Mouse (Mus musculus) CD4-positive naive resting alpha-beta T cell, adult 57 days (primary cell): ENCODE data around the gene Krtap4-16. TPM values are rescaled to one million over a fixed set of nuclear protein-coding genes. Genes with fewer than 3 reads are reported as not detected.

Source experiments
- total RNA-seq: library from RNA; stranded (reverse); gene quantifications from one replicate; pipeline ENCODE4 v1.2.4, GENCODE M21; 2023

Krtap4-16 gene
- not detected for total RNA-seq

DNA sequence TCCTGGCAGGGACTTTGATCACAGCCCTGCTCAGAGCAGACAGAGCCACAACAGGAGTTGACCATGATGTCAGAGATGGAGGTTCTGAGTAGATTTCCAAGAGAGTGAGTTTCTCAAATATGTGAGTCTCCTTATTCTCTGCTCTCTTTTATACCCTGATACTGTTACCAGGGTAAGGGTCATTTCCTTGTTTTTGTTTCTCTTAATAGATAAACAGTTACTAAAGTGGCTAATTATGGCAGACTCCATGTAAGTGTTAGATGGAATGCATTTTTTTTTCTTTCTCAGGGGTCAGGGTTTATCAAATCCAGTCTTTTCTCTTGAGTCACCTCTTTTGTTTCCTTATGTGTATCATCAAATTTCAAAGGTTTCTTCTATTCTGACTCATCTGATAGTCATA lies at the start of gene Krtap4-16:
Gene Krtap4-16 (minus strand): TSS at position 101 of the 400 bp plus-strand sequence.

DNA sequence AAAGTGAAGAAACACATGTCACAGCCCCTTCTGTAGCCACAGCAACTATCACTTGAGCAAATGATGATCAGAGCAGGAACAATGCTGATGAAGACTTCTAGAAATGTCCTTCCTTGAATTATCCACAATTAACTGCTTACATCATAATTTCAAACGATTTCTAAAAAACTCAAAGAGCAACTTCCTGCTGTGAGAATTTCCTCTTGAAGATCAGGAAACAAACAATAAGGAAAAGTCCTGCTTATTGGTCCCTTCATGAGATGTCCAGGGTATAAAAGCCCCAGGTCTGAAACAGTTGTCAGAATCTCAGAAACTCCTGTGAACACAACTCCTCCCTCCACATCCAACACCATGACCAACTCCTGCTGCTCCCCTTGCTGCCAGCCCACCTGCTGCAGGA lies 27.5 kb upstream of the Krtap4-16 start, which contains the start of gene Gm11567:
Gene Gm11567 (plus strand): TSS at position 301 of the 400 bp plus-strand sequence.

GRCm38 (mm10) chr11:99873089-99873488 lies 21.7 kb upstream of the Krtap4-16 start, which contains the start of gene Krtap9-1:
TSS of gene Krtap9-1 (plus strand) at chr11:99873389.

GRCm38 (mm10) chr11:99864176-99864575 lies 12.8 kb upstream of the Krtap4-16 start, which contains the start of gene Gm11559:
TSS of gene Gm11559 (plus strand) at chr11:99864476.

GRCm38 (mm10) chr11:99857617-99858016 lies 6.2 kb upstream of the Krtap4-16 start, which contains the start of gene Gm11568:
TSS of gene Gm11568 (plus strand) at chr11:99857917.

DNA sequence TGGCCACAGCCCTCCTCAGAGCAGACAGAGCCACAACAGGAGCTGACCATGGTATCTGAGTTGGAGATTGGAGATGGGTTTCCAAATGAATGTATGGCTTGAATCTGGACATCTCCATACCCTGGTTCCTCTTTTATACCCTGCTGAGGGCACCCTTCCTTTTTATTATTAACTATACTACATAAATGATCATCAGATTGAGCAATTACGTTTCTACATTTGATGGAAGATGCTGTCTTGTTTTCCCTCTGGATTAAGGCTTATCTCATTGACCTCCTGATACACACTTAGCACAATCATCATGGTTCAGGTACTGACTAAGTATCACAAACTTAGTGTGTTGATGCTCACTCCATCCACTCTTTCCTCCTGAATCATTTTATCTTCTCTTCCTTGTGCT lies 13.4 kb downstream of the Krtap4-16 start, which contains the start of gene 2300003K06Rik:
Gene 2300003K06Rik (minus strand): TSS at position 101 of the 400 bp plus-strand sequence.

DNA sequence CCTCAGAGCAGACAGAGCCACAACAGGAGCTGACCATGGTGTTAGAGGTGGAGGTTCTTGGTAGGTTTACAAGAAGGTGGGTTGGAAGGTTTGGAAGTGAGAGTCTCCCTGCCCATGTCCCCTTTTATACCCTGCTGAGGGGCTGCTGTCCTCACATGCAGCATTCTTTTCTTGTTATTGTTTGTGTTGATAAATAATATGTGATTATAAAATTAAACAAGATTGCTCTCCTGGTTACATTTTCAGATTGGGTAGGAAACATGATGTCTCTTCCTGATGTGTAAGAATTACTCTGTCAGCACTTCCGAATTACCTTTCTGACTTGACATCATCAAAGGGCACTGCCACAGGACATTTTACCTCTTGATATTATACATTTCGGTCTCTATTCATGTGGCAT lies 35.8 kb downstream of the Krtap4-16 start, which contains the start of gene Gm11564:
Gene Gm11564 (minus strand): TSS at position 101 of the 400 bp plus-strand sequence.

GRCm38 (mm10) chr11:99809792-99810191 lies 41.6 kb downstream of the Krtap4-16 start, which contains the start of gene Krtap4-13:
TSS of gene Krtap4-13 (minus strand) at chr11:99809892.

GRCm38 (mm10) chr11:99804346-99804745 lies 47.1 kb downstream of the Krtap4-16 start, which contains the start of gene Gm11554:
TSS of gene Gm11554 (minus strand) at chr11:99804446.

Other genes with a start within 250 kb of the Krtap4-16 start
- gene Gm11938, start 248.3 kb downstream of the Krtap4-16 start, total RNA-seq = not detected
- not detected for gene Gm11937, start 241.4 kb downstream of the Krtap4-16 start, total RNA-seq
- not detected for gene Krtap2-4, start 236.8 kb downstream of the Krtap4-16 start, total RNA-seq
- gene Gm11562, start 231.2 kb downstream of the Krtap4-16 start, total RNA-seq = not detected
- not detected for gene Krtap4-1, start 223.4 kb downstream of the Krtap4-16 start, total RNA-seq
- not detected for gene Krtap4-2, start 216.5 kb downstream of the Krtap4-16 start, total RNA-seq
- not detected for gene Krtap4-7, start 207.5 kb downstream of the Krtap4-16 start, total RNA-seq
- not detected for gene Gm11555, start 201.4 kb downstream of the Krtap4-16 start, total RNA-seq
- not detected for gene Gm11563, start 192.6 kb downstream of the Krtap4-16 start, total RNA-seq
- not detected for gene Krtap4-6, start 185.6 kb downstream of the Krtap4-16 start, total RNA-seq
- gene Gm14190, start 160.9 kb downstream of the Krtap4-16 start, total RNA-seq = not detected
- gene Gm14180, start 117.3 kb downstream of the Krtap4-16 start, total RNA-seq = not detected
- gene Gm11595, start 78.7 kb downstream of the Krtap4-16 start, total RNA-seq = not detected
- gene Krtap4-8, start 70.9 kb downstream of the Krtap4-16 start, total RNA-seq = not detected
- not detected for gene Krtap4-9, start 66.4 kb downstream of the Krtap4-16 start, total RNA-seq
- not detected for gene Gm11596, start 58.1 kb downstream of the Krtap4-16 start, total RNA-seq
- gene Gm11569, start 52.7 kb downstream of the Krtap4-16 start, total RNA-seq = not detected
- not detected for gene Gm11554, start 47.2 kb downstream of the Krtap4-16 start, total RNA-seq
- not detected for gene Krtap4-13, start 41.7 kb downstream of the Krtap4-16 start, total RNA-seq
- gene Gm11564, start 35.9 kb downstream of the Krtap4-16 start, total RNA-seq = not detected
- gene 2300003K06Rik, start 13.5 kb downstream of the Krtap4-16 start, total RNA-seq = not detected
- gene Gm11568, start 6.3 kb upstream of the Krtap4-16 start, total RNA-seq = not detected
- not detected for gene Gm11559, start 12.9 kb upstream of the Krtap4-16 start, total RNA-seq
- gene Krtap9-1, start 21.8 kb upstream of the Krtap4-16 start, total RNA-seq = not detected
- gene Gm11567, start 27.6 kb upstream of the Krtap4-16 start, total RNA-seq = not detected
- not detected for gene Krtap31-1, start 56.3 kb upstream of the Krtap4-16 start, total RNA-seq
- gene Gm11565, start 63.1 kb upstream of the Krtap4-16 start, total RNA-seq = not detected
- not detected for gene Krtap31-2, start 84.7 kb upstream of the Krtap4-16 start, total RNA-seq
- gene Krtap9-5, start 96.9 kb upstream of the Krtap4-16 start, total RNA-seq = not detected
- not detected for gene Krtap29-1, start 127.4 kb upstream of the Krtap4-16 start, total RNA-seq
- not detected for gene Krtap16-1, start 135.0 kb upstream of the Krtap4-16 start, total RNA-seq
- not detected for gene Krtap17-1, start 142.4 kb upstream of the Krtap4-16 start, total RNA-seq
- gene Krt33a, start 164.6 kb upstream of the Krtap4-16 start, total RNA-seq = not detected
- not detected for gene Krt33b, start 178.3 kb upstream of the Krtap4-16 start, total RNA-seq
- gene Krt34, start 189.9 kb upstream of the Krtap4-16 start, total RNA-seq = not detected
- gene Krt31, start 198.9 kb upstream of the Krtap4-16 start, total RNA-seq = not detected
- not detected for gene Krt32, start 236.6 kb upstream of the Krtap4-16 start, total RNA-seq
- not detected for gene Krt35, start 244.6 kb upstream of the Krtap4-16 start, total RNA-seq